Mouse (Mus musculus) lung, postnatal 0 days (tissue): ENCODE measurements at regions not wholly inside any gene's neighbourhood (a gene's known extent, or its start where the extent isn't known, plus 50 kb on each side); places are given as distances from the start of the nearest gene placed in this dataset.

Source experiments
- ATAC-seq: fragments of 200-750 bp; cut with Nextera tagmentation; 2 replicates; pipeline ENCODE4 v1.8.0; 2017; ENCODE audit warnings: moderate library complexity
- DNase-seq: peaks from one replicate; pipeline ENCODE4 v3.0.0-alpha.2; 2016; ENCODE audit warnings: low spot score
- H3K27ac ChIP-seq: fragments of 300-500 bp; sonication (generic); 2 replicates; pipeline ENCODE4 v1.5.1; 2014; ENCODE audit warnings: antibody characterized with exemption, mild to moderate bottlenecking, low read length, mixed read lengths
- H3K27me3 ChIP-seq: fragments of 300-500 bp; sonication (generic); replicated peaks from 2 replicates; pipeline ENCODE4 v1.6.1; 2014; ENCODE audit warnings: low read length, mixed read lengths; ENCODE audit not compliant: insufficient read depth
- H3K36me3 ChIP-seq: fragments of 300-500 bp; sonication (generic); 2 replicates; pipeline ENCODE4 v1.6.1; 2014; ENCODE audit warnings: low read length, mixed read lengths; ENCODE audit not compliant: insufficient read depth
- H3K4me1 ChIP-seq: fragments of 300-500 bp; sonication (generic); 2 replicates; pipeline ENCODE4 v1.6.1; 2014; ENCODE audit warnings: antibody characterized with exemption, low read depth, low read length, mixed read lengths; ENCODE audit not compliant: insufficient read depth
- H3K4me2 ChIP-seq: fragments of 300-500 bp; sonication (generic); replicated peaks from 2 replicates; pipeline ENCODE4 v1.6.1; 2014; ENCODE audit warnings: low read depth, mild to moderate bottlenecking, low read length, moderate library complexity, mixed read lengths
- H3K4me3 ChIP-seq: fragments of 300-500 bp; sonication (generic); 2 replicates; pipeline ENCODE4 v1.5.1; 2014; ENCODE audit warnings: low read depth, low read length
- H3K9ac ChIP-seq: fragments of 300-500 bp; sonication (generic); replicated peaks from 2 replicates; pipeline ENCODE4 v1.6.1; 2014; ENCODE audit warnings: low read depth, mild to moderate bottlenecking
- H3K9me3 ChIP-seq: fragments of 300-500 bp; sonication (generic); 2 replicates; pipeline ENCODE4 v1.6.1; 2016; ENCODE audit warnings: low read length, mixed read lengths
- CTCF ChIP-seq: IDR thresholded peaks from 2 replicates; pipeline ENCODE4 v1.5.1; 2016; ENCODE audit warnings: antibody characterized with exemption, mild to moderate bottlenecking
- EP300 ChIP-seq: IDR thresholded peaks from 2 replicates; pipeline ENCODE4 v1.6.1; 2016; ENCODE audit warnings: antibody characterized with exemption, mild to moderate bottlenecking, control low read depth
- WGBS: fragments of 180-500 bp; shearing (Covaris S2); extraction: QIAGEN DNeasy Blood & Tissue Kit; methylation state at CpG from one replicate; pipeline ENCODE4 v1.1.7; 2014; 5-methylcytosine and 5-hydroxymethylcytosine counted together

DNA sequence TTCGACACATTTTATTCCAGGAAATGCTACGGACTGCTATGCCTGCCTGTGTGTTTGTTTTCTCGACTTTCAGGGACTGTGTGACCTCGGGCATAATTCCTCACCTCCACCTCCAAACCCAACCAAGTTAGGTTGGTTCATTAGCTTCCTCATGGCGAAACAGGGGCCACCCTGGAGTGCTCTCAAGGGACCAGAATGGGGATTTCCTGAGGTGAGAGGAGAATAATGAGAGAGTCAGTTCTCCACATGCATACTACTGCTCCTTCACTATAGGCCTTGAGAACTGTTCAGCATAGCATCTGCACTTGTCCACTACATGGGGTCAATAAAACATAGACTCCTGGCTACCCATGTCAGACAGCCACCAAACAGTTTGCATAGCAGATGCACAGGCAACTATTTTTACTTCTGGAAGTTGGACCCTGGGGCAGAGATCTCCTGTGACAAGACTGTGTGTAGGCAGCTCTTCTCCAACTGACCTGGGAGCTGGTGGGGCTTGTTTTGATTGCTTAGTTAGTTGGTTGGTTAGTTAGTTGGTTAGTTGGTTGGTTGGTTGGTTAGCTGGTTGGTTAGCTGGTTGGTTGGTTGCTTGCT lies 146.6 kb downstream of the Bcat1 start:
- Histone ChIP-seq H3K9ac (no peak overlapping the region), H3K36me3 (no peaks in the 10 kb centered on the region), H3K27ac (no peak overlapping the region), H3K27me3 (no peaks in the 10 kb centered on the region), H3K4me3 (no peak overlapping the region), H3K9me3 (no peaks in the 10 kb centered on the region), H3K4me2 (no peak overlapping the region), H3K4me1 (no peaks in the 10 kb centered on the region)
- WGBS = 60% methylated on average over 5 of the region's 5 CpGs
- ATAC-seq = no peak
- TF ChIP-seq CTCF (no peak), EP300 (no peak)
- no peak for DNase-seq

DNA sequence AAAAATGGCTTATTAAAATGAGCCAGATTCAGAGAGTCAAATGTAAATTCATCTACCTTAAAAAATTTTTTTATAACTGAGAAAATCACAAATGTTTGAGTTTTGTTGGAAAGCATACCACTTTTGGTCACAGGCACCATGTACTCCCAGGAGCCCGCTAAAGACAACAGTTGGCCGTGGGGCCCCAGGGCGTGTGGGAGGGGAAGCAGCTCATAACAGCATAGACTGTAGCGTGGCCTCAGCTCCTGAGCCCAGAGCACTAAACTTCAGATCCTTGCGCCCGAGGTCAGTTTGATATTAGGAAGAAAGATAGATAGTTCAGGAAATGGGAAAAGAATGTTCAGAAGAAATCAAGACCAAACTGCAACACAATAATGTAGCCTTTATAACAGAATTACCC lies 145.8 kb upstream of the Sox5 start:
- H3K9ac ChIP-seq = no peak overlapping the region
- no peak overlapping the region for H3K27ac ChIP-seq
- no peak overlapping the region for H3K4me3 ChIP-seq
- H3K9me3 ChIP-seq = no peaks in the 10 kb centered on the region
- no peak for TF ChIP-seq CTCF
- TF ChIP-seq EP300 = no peak
- no peaks in the 10 kb centered on the region for H3K27me3 ChIP-seq
- no peaks in the 10 kb centered on the region for H3K36me3 ChIP-seq
- 45% methylated on average over 6 of the region's 6 CpGs for WGBS
- no peak overlapping the region for H3K4me2 ChIP-seq
- ATAC-seq = no peak
- DNase-seq = no peak
- H3K4me1 ChIP-seq = no peaks in the 10 kb centered on the region

DNA sequence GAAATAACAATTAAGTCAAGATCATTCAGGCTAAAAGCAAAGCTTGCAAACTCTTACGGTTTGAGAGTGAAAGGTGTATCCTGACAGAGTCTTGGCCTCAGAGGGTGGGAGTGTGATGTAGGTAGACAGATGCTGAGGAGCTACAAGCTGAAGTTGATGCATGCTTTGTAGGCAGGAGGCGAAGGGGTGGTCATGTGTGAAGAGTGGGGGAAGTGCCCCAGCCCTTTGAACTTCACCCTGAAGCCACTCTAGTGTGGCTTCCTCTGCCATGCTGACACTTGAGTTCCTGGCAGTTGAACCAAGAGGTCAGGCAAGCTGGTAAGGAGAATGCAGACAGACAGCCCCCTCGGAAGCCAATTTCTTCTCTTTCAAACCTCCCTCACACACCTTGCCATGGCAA lies 141.0 kb upstream of the Sox5 start:
- H3K36me3 ChIP-seq = no peaks in the 10 kb centered on the region
- no peak overlapping the region for H3K9ac ChIP-seq
- no peaks in the 10 kb centered on the region for H3K27me3 ChIP-seq
- H3K9me3 ChIP-seq = no peaks in the 10 kb centered on the region
- H3K4me2 ChIP-seq = no peak overlapping the region
- ATAC-seq (no peak), DNase-seq (no peak)
- TF ChIP-seq EP300 (no peak), CTCF (no peak)
- H3K4me1 ChIP-seq = no peaks in the 10 kb centered on the region
- H3K27ac ChIP-seq = no peak overlapping the region
- H3K4me3 ChIP-seq = no peak overlapping the region
- 65% methylated on average over 3 of the region's 3 CpGs for WGBS

GRCm38 (mm10) chr6:144919750-144920149 lies 138.0 kb upstream of the Sox5 start:
- WGBS = 22% methylated on average over 5 of the region's 5 CpGs
- Histone ChIP-seq H3K4me1 (no peaks in the 10 kb centered on the region), H3K4me2 (no peak overlapping the region), H3K9ac (no peak overlapping the region), H3K36me3 (no peaks in the 10 kb centered on the region), H3K27me3 (no peaks in the 10 kb centered on the region), H3K9me3 (no peaks in the 10 kb centered on the region), H3K27ac (no peak overlapping the region), H3K4me3 (no peak overlapping the region)
- DNase-seq (peak; percentile 67), ATAC-seq (peak; percentile 67)
- no peak for TF ChIP-seq CTCF
- 0 out of 2 replicates have a peak, but pooled peaks have one; percentile 12 for TF ChIP-seq EP300

GRCm38 (mm10) chr6:144917128-144917527 lies 135.4 kb upstream of the Sox5 start:
- ATAC-seq = peak; percentile 90
- TF ChIP-seq EP300 (no peak), CTCF (no peak)
- DNase-seq = peak; percentile 86
- 9% methylated on average over 8 of the region's 8 CpGs for WGBS
- Histone ChIP-seq H3K4me3 (no peak overlapping the region), H3K9me3 (no peaks in the 10 kb centered on the region), H3K9ac (no peak overlapping the region), H3K4me2 (no peak overlapping the region), H3K4me1 (no peaks in the 10 kb centered on the region), H3K36me3 (no peaks in the 10 kb centered on the region), H3K27me3 (no peaks in the 10 kb centered on the region), H3K27ac (no peak overlapping the region)

DNA sequence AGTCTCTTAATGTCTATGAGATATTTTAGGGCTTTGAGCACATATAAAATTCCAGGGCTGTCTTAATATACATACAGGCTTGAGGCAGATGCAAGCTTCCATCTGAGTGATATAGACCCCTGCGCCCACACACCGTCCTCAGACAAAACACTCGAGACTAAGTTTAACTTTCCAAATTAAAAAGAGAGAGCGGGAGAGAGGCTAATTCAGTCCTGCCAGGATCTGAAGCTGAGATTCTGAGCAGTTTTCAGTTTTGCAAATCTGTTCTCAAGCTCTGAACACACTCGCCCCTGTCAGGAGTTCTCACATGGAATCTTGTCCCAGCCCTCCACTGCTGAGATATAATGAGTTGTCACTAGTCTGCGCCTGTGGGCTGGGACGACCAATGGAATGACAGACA lies 130.0 kb upstream of the Sox5 start:
- no peak overlapping the region for H3K4me3 ChIP-seq
- H3K36me3 ChIP-seq = no peaks in the 10 kb centered on the region
- no peak overlapping the region for H3K9ac ChIP-seq
- H3K4me2 ChIP-seq = no peak overlapping the region
- no peak overlapping the region for H3K27ac ChIP-seq
- WGBS = 76% methylated on average over 5 of the region's 7 CpGs
- H3K27me3 ChIP-seq = no peaks in the 10 kb centered on the region
- ATAC-seq = no peak
- H3K4me1 ChIP-seq = no peaks in the 10 kb centered on the region
- no peaks in the 10 kb centered on the region for H3K9me3 ChIP-seq
- no peak for DNase-seq
- TF ChIP-seq EP300 = no peak
- no peak for TF ChIP-seq CTCF

GRCm38 (mm10) chr6:144910392-144910791 lies 128.6 kb upstream of the Sox5 start:
- ATAC-seq = no peak
- Histone ChIP-seq H3K36me3 (no peaks in the 10 kb centered on the region), H3K4me3 (no peak overlapping the region), H3K9me3 (no peaks in the 10 kb centered on the region), H3K27me3 (no peaks in the 10 kb centered on the region), H3K4me2 (no peak overlapping the region), H3K27ac (no peak overlapping the region), H3K4me1 (no peaks in the 10 kb centered on the region), H3K9ac (no peak overlapping the region)
- 55% methylated on average over 6 of the region's 6 CpGs for WGBS
- TF ChIP-seq EP300 (no peak), CTCF (no peak)
- DNase-seq = no peak
